Mouse (Mus musculus) left cerebral cortex, postnatal 10 days (tissue): ENCODE data around the gene Psg29. TPM values are rescaled to one million over a fixed set of nuclear protein-coding genes. Genes with fewer than 3 reads are reported as not detected.

ENCODE experiments used
- DNase-seq, 2 experiments: peaks; one replicate each; pipeline ENCODE4 v3.0.0; 2021 to 2022; ENCODE audit warnings: low spot score in 2 of 2, mixed read lengths in 1 of 2; ENCODE audit errors: extremely low spot score in 1 of 2
- intact Hi-C: fragments of 180-260 bp; cut with DNase I; formaldehyde crosslinking; loops from one replicate; pipeline ENCODE4 v1.15.1; 2025
- total RNA-seq, 2 experiments: library from RNA; stranded (reverse); gene quantifications; 2 replicates each; pipeline ENCODE4 v1.2.3; 2021

Gene Psg29
- not detected for total RNA-seq

- intact Hi-C loops: no loop called here
- DNase-seq: no peak
Observed at GRCm38 (mm10) chr7:17203177-17203576, at the start of gene Psg29. TSS of gene Psg29 (plus strand) at chr7:17203477.

GRCm38 (mm10) chr7:17155634-17156033 is 47.6 kb upstream of the Psg29 start:
- no peak for DNase-seq
- intact Hi-C loops: no loop called here

GRCm38 (mm10) chr7:17156885-17157677 is 46.2 kb upstream of the Psg29 start:
- intact Hi-C loops: no loop called here
- DNase-seq: no peak

DNA sequence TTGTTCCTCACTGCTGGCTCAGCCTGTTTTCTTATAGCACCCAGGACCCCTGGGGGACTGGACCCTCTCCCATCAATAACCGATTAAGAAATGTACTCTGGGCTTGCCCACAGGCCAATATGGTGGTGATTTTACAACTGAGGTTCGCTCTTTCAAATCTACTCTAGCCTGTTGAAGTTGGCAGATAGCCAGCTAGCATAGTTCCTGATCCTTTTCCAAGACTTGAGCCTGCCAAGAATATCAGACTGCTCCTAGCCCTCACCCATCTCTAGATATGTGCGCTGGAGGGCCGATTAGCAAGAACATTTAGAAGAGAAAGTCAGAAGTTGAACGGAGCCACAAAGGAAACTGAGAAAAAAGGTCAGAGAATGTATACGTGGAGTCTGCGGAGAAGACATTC is 44.3 kb upstream of the Psg29 start:
- DNase-seq: no peak
- intact Hi-C loops: no loop called here

DNA sequence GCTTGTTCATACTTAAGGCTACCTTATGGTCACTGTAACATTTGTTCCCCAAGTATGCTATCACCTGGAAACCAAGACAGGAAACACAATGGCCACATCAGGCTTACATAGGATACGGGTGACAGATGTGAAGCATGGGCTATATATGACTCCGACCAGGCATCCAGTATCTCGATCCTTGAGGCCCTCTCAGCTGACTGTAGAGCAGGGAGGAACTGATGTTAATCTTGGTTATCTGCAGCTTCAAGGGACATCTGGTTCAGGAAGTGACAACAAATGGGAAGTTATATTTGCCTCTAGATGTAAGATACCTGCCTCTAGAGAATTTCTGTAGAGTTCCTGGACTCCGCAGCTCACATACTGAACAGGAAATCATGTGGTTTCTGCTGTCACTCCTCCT is 31.4 kb upstream of the Psg29 start:
- DNase-seq: no peak
- intact Hi-C loops: no loop called here

- intact Hi-C loops: no loop called here
- DNase-seq: no peak
Observed at GRCm38 (mm10) chr7:17205530-17206184, 2.4 kb downstream of the Psg29 start.

Other genes starting within 250 kb of the Psg29 start
- gene Pnmal1, start 243.8 kb upstream of the Psg29 start, total RNA-seq: 10 to 100 TPM; 68.6 to 68.8 TPM
- 10 to 100 TPM; 52.6 to 57.6 TPM for gene Gm42372, start 220.4 kb upstream of the Psg29 start, total RNA-seq
- 1 to 10 TPM; 3.0 to 3.3 TPM for gene Ccdc8, start 210.8 kb upstream of the Psg29 start, total RNA-seq
- 100 to 1,000 TPM; 157 to 162 TPM for gene Ppp5c, start 175.6 kb upstream of the Psg29 start, total RNA-seq
- 10 to 100 TPM in 1 of 2 experiments, 1 to 10 TPM in 1; 6.5 to 16.9 TPM for gene Hif3a, start 141.1 kb upstream of the Psg29 start, total RNA-seq
- gene Psg16, start 129.4 kb upstream of the Psg29 start, total RNA-seq: 1 to 10 TPM; 5.6 to 6.1 TPM
- under 1 TPM in 1 of 2 experiments, not detected in 1; 0.10 TPM for gene Ceacam3, start 53.2 kb upstream of the Psg29 start, total RNA-seq